Mouse (Mus musculus): ENCODE results near the gene C1qtnf1.
"Not testable (repeated sequence)": the region's sequence is repeated elsewhere in the genome, so short reads cannot be mapped to it uniquely, and the experiment has no call there.

DNA sequence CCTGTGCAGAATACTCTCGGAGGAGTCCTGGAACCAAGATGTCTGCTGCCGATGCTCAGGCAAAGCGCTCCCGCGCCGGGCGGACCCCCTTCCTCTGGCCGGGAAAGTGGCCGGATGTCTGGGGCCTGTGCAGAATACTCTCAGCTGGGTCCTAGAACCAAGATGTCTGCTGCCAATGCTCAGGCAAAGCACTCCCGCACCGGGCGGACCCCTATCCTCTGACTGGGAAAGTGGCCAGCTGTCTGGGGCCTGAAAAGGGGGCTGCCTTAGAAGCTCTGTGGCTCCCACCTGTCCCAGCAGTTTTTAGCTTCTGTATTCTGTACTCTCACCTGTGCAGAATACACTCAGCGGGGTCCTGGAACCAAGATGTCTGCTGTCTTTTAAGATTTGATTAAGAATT is 40.2 kb upstream of the C1qtnf1 start:
- not testable (repeated sequence) for TF ChIP-seq CTCF (IDR thresholded peaks at IDR 0.05; ENCODE audit: insufficient read depth, low read length); POLR2A (IDR thresholded peaks at IDR 0.05; ENCODE audit: borderline replicate concordance, extremely low read depth, low read depth, low read length)

All from lung, adult 2 months (tissue).